Mouse (Mus musculus) hindbrain, postnatal 0 days (tissue): ENCODE results near the gene Cadps2. TPM values are rescaled to one million over a fixed set of nuclear protein-coding genes. Genes with fewer than 3 reads are reported as not detected.

Experiments used
- ATAC-seq: fragments of 200-750 bp; cut with Nextera tagmentation; 2 replicates; pipeline ENCODE4 v1.8.0; 2017; ENCODE audit warnings: mild to moderate bottlenecking, moderate TSS enrichment, moderate library complexity
- DNase-seq: peaks from one replicate; pipeline ENCODE4 v3.0.0-alpha.2; 2015; ENCODE audit warnings: low spot score
- H3K27ac ChIP-seq: fragments of 300-500 bp; sonication (generic); 2 replicates; pipeline ENCODE4 v1.5.1; 2014; ENCODE audit warnings: mild to moderate bottlenecking
- H3K27me3 ChIP-seq: fragments of 300-500 bp; sonication (generic); 2 replicates; pipeline ENCODE4 v1.6.1; 2014; ENCODE audit warnings: low read length, mixed read lengths; ENCODE audit not compliant: insufficient read depth
- H3K36me3 ChIP-seq: fragments of 300-500 bp; sonication (generic); 2 replicates; pipeline ENCODE4 v1.6.1; 2014; ENCODE audit warnings: low read length, mixed read lengths; ENCODE audit not compliant: insufficient read depth
- H3K4me1 ChIP-seq: fragments of 300-500 bp; sonication (generic); 2 replicates; pipeline ENCODE4 v1.6.1; 2014; ENCODE audit warnings: antibody characterized with exemption, low read length, mixed read lengths; ENCODE audit not compliant: insufficient read depth
- H3K4me2 ChIP-seq: fragments of 300-500 bp; sonication (generic); 2 replicates; pipeline ENCODE4 v1.6.1; 2014; ENCODE audit warnings: low read depth, mild to moderate bottlenecking, low read length, moderate library complexity, mixed read lengths
- H3K4me3 ChIP-seq: fragments of 300-500 bp; sonication (generic); 2 replicates; pipeline ENCODE4 v1.5.1; 2014; ENCODE audit warnings: low read length
- H3K9ac ChIP-seq: fragments of 300-500 bp; sonication (generic); replicated peaks from 2 replicates; pipeline ENCODE4 v1.6.1; 2014; ENCODE audit warnings: mild to moderate bottlenecking, low read length, moderate library complexity, mixed read lengths
- H3K9me3 ChIP-seq: fragments of 300-500 bp; sonication (generic); 2 replicates; pipeline ENCODE4 v1.6.1; 2016; ENCODE audit warnings: low read length, mixed read lengths
- CTCF ChIP-seq: IDR thresholded peaks from 2 replicates; pipeline ENCODE4 v1.5.1; 2016; ENCODE audit warnings: antibody characterized with exemption, control low read depth, low read depth
- WGBS: fragments of 180-500 bp; shearing (Covaris S2); extraction: QIAGEN DNeasy Blood & Tissue Kit; methylation state at CpG from one replicate; pipeline ENCODE4 v1.1.7; 2014; 5-methylcytosine and 5-hydroxymethylcytosine counted together
- polyA plus RNA-seq: library from polyadenylated mRNA; unstranded; fragments of >200 nt; fragmentation: Nextera tagmentation; extraction: Ambion mirVana; gene quantifications from 2 replicates; pipeline ENCODE4 v1.2.1, GENCODE M21; 2015
- total RNA-seq: library from RNA; depleted of rRNA; stranded (reverse); fragments of >200 nt; gene quantifications from 2 replicates; pipeline ENCODE4 v1.2.3, GENCODE M21; 2014

Cadps2 gene
- total and polyA plus RNA-seq, 2 experiments from 2014 or later, result 15.9 to 57.5 TPM

DNA sequence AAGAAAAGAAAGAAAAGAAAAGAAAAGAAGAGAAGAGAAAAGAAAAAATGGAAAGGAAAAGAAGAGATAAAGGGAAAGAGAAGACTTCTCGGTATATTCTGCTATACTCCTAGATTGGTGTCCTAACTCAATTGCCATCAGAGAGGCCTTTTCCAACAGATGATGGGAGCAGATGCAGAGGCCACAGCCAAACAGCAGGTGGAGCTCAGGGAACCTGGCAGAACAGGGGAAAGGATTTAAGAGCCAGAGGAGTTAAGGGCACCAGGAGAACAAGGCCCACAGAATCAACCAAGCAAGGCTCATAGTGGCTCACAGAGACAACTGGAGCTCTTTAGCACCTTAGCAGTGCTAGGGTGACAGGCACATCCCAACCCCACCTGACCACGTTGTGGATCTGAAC lies 366.5 kb downstream of the Cadps2 start:
- Histone ChIP-seq H3K4me1 (no peaks in the 10 kb centered on the region), H3K9ac (no peak overlapping the region), H3K27me3 (no peaks in the 10 kb centered on the region), H3K36me3 (no peaks in the 10 kb centered on the region), H3K4me3 (no peak overlapping the region), H3K4me2 (no peak overlapping the region), H3K9me3 (no peaks in the 10 kb centered on the region), H3K27ac (no peak overlapping the region)
- DNase-seq (peak; percentile 44), ATAC-seq (no peak)
- peak; percentile 49 for TF ChIP-seq CTCF
- 68% methylated on average over 2 of the region's 2 CpGs for WGBS

DNA sequence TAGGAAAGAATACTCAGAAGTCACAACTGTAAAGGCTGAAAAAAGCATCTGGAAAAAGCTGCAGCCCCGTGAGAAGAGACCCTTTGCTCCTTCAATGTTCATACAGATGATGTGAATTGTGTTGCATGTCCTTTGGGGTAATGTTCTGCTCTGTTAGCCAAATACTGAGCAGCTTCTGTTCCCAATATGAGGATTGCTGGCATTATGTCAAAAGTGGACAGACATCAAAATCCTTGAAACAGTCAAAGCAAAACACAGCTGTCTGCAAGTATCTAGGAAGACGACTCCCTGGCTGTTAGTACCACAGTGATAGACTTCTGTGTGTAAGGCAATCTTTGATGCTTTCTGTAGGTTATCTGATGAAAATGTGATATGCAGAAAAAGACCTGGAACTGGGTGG lies 367.4 kb downstream of the Cadps2 start:
- WGBS, result 52% methylated on average over 2 of the region's 2 CpGs

DNA sequence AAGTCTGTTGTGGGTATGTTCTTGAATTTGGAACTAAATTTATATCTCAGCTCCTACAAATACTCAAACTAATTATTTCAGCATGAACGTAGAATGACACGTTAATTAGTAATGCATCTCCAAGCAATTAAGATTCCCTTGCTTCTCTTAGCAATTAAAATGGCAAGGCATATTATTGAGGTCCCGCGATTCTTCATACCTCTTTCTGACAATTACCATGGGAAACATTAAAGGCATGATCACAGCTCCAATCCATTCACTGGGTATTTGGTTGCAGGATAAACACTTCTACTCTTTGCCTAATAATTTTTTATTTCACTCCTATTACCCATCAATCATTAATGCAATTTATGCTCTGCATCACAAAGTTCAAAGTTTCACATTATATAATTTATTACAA lies 371.3 kb downstream of the Cadps2 start:
- H3K27me3 ChIP-seq, result no peaks in the 10 kb centered on the region
- 51% methylated on average over 4 of the region's 4 CpGs for WGBS
- H3K4me1 ChIP-seq, result no peaks in the 10 kb centered on the region
- no peak overlapping the region for H3K4me3 ChIP-seq
- H3K9me3 ChIP-seq, result no peaks in the 10 kb centered on the region
- ATAC-seq, result no peak
- TF ChIP-seq CTCF, result no peak
- no peak overlapping the region for H3K4me2 ChIP-seq
- no peak overlapping the region for H3K9ac ChIP-seq
- H3K27ac ChIP-seq, result no peak overlapping the region
- DNase-seq, result peak; percentile 15
- H3K36me3 ChIP-seq, result no peaks in the 10 kb centered on the region

More for the DNA sequence above, 367.4 kb downstream of the Cadps2 start:
- Histone ChIP-seq H3K36me3 (no peaks in the 10 kb centered on the region), H3K9ac (no peak overlapping the region), H3K4me1 (no peaks in the 10 kb centered on the region), H3K4me2 (no peak overlapping the region), H3K4me3 (no peak overlapping the region), H3K27ac (no peak overlapping the region), H3K9me3 (no peaks in the 10 kb centered on the region), H3K27me3 (no peaks in the 10 kb centered on the region)
- ATAC-seq, result no peak
- no peak for TF ChIP-seq CTCF
- peak; percentile 25 for DNase-seq

DNA sequence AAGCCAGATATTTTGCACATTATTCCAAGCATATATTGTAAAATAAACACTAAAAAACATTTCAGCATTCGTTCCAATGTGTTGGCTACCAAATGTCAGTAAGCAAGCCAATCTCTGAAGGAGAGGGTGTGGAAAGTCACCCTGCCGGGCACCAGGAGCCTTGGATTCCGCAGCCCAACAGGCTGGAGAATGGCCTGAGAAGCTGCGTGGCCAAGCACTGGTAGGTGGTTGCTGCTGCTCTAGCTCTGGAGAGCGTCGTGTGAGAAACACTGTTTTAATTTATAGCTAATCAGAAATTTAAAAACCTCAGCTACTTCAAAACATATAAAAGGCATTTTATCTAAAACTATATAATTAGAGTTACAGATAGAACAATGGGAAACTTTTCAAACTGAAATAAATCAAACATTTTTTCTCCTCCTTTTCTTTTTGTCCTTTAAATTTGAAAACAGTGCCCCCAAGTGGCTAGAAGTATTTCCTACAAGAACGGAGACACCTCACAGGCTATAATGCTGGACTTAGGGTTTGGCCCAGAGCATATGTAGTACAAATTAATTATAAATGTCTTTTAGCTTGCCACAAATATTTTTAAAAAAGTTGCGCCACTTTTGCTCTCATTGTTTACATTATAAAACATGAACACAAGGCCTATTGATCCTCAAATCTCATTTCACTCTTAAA lies 376.5 kb downstream of the Cadps2 start:
- no peak overlapping the region for H3K27ac ChIP-seq
- ATAC-seq (peak; percentile 59; the same call in 1 of the 2 replicates), DNase-seq (peak; percentile 79)
- peak overlapping the region; percentile 23; the same call in 1 of the 2 replicates for H3K4me2 ChIP-seq
- H3K9me3 ChIP-seq, result no peaks in the 10 kb centered on the region
- no peak overlapping the region for H3K4me3 ChIP-seq
- H3K27me3 ChIP-seq, result no peaks in the 10 kb centered on the region
- H3K4me1 ChIP-seq, result no peaks in the 10 kb centered on the region
- peak; percentile 58 for TF ChIP-seq CTCF
- WGBS, result 22% methylated on average over 8 of the region's 8 CpGs
- H3K9ac ChIP-seq, result no peak overlapping the region
- no peaks in the 10 kb centered on the region for H3K36me3 ChIP-seq

DNA sequence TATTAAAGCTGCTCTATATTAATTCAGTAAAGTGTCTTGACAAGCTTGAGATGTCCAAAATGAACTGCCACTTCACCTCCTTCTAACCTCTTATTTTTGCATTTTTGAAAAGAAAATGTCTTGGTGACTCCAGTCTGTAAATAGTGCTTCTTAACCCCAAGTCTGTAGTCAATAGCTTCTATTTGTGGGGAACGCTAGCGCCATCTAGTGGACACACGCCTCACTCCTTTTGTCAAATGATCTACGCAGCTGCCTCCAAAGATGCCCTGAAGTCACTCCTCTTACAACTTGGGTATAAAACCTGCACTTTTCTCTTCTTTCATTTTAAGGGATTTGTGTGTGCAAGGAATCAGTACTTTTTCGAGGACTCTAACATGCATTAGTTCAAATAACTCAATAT lies 381.5 kb downstream of the Cadps2 start:
- H3K36me3 ChIP-seq, result no peaks in the 10 kb centered on the region
- TF ChIP-seq CTCF, result peak; percentile 92
- H3K4me2 ChIP-seq, result no peak overlapping the region
- no peak overlapping the region for H3K27ac ChIP-seq
- ATAC-seq (0 out of 2 replicates have a peak, but pooled peaks have one; percentile 68), DNase-seq (peak; percentile 93)
- WGBS, result 3% methylated on average over 5 of the region's 5 CpGs
- H3K4me3 ChIP-seq, result no peak overlapping the region
- H3K9me3 ChIP-seq, result no peaks in the 10 kb centered on the region
- H3K27me3 ChIP-seq, result no peaks in the 10 kb centered on the region
- H3K4me1 ChIP-seq, result no peaks in the 10 kb centered on the region
- no peak overlapping the region for H3K9ac ChIP-seq

DNA sequence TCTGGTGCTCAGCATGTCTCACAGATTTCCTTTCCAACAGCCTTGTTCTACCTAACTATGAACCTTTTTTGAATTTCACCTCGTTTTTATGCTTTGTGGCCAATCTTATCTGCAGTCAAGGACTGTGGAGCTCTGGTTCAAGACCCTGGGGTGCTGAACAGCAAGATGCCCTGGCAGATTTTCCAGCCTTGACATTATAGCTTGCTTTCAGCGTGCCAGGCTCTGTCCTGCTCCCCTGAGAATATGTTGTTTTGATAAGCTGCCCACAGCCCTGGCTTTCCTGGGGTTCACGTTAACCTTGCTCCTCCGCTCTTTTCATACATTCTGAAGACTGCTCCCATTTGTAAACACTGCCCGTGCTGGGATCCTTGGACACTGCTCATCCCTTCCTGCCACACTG lies 385.3 kb downstream of the Cadps2 start:
- Histone ChIP-seq H3K27ac (no peak overlapping the region), H3K4me3 (no peak overlapping the region), H3K9me3 (no peaks in the 10 kb centered on the region), H3K4me2 (no peak overlapping the region), H3K9ac (no peak overlapping the region), H3K27me3 (no peaks in the 10 kb centered on the region), H3K36me3 (no peaks in the 10 kb centered on the region), H3K4me1 (no peaks in the 10 kb centered on the region)
- DNase-seq, result no peak
- no peak for TF ChIP-seq CTCF
- 54% methylated on average over 5 of the region's 5 CpGs for WGBS
- ATAC-seq, result no peak

DNA sequence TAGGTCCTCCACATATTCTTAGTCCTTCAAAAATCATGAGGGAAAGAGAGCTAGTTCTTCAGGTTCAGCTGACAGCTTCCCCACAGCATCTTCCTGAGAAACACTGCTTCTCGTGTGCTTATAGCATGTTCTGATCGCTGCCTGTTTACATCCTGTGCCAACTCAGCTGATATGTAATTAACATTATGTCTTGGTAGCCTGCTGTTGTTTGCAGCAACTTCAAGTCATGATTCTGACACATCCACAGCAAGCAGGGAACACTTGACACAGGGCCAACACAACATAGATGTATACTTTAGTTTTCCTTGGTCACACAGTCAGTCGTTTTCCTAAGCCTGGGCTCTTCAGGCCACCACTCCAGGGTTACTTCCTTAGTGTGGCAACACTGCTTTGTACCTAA lies 399.3 kb downstream of the Cadps2 start:
- no peak for TF ChIP-seq CTCF
- Histone ChIP-seq H3K27me3 (no peaks in the 10 kb centered on the region), H3K4me1 (no peaks in the 10 kb centered on the region), H3K9me3 (no peaks in the 10 kb centered on the region), H3K36me3 (no peaks in the 10 kb centered on the region), H3K27ac (no peak overlapping the region), H3K9ac (no peak overlapping the region), H3K4me2 (no peak overlapping the region), H3K4me3 (no peak overlapping the region)
- no peak for ATAC-seq
- peak; percentile 19 for DNase-seq
- WGBS, result 62% methylated on average over 3 of the region's 3 CpGs
